Mouse (Mus musculus): ENCODE measurements around the gene Map3k11.

Map3k11 gene

DNA sequence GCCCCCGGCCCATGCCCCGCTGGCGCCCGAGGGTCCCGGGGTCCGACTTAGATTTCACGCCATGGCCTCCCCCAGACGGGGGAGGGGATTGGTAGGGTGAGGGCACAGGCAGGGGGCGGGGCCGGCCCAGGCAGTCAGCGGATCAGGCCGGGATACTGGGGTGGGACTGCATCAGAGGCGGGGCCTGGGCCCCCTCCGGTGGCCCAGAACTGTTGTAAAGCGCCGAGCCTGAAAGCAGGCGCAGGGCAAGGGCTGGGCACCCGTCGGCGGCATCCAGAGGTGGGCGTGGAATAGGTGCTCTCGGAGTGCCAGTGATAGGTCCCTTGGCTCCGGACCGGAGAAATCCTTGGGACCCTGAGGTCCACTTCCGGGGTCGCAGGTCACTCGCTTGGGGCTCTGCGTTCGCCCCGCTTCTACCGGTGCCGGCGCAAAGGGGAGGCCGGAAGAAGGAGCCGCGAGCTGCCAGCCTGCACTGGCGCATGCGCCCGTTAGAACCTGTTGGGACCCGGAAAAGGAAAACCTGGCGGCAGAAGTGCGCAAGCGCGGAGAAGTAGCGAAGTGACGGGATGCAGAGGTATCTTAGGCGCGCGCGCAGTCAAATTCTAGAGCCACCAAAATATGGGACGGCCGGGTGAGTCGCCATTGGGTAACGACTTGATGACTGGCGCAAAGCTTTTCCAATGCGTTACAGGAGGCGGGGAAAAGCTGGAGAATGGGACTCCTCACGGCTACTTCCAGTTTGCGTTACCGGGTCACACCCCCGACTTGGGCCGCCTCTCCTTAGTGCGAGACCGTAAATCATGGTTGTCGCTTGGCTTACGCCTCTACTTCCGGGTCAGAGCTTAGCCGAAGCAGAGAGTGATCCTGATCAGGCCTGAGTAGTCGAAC lies at the start of gene Map3k11, which contains the start of gene Pcnx3:
Map3k11 (plus strand) TSS at position 543 of the 888 bp plus-strand sequence.
Pcnx3 (minus strand) TSS at position 709 of the 888 bp plus-strand sequence.
- in situ Hi-C loops (cut with MboI, MseI): no loop called here

DNA sequence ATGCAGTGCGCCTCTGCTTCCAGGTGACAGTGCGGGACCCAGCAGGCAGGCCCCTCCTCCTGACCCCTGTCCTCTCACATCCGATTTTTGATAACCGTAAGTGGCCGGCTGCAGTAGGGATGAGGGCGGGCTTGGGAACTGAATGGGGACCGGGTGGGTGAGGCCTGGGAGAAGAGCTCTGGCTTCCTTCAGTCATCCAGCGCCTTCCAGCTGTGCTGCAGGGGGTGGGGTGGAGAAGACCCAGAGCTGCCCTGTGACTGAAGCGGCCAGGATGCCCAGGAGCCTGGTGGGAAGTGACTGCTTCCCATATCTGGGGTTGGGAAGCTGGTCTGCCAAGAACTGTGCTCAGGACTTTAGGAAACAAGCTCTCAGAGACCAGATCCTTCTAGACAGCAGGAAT lies 48.2 kb upstream of the Map3k11 start:
- in situ Hi-C loops (cut with MboI, MseI): loop anchor here (10.0 kb wide), 1 partner anchor 1314 kb away; no protein-coding TSS in a partner anchor

DNA sequence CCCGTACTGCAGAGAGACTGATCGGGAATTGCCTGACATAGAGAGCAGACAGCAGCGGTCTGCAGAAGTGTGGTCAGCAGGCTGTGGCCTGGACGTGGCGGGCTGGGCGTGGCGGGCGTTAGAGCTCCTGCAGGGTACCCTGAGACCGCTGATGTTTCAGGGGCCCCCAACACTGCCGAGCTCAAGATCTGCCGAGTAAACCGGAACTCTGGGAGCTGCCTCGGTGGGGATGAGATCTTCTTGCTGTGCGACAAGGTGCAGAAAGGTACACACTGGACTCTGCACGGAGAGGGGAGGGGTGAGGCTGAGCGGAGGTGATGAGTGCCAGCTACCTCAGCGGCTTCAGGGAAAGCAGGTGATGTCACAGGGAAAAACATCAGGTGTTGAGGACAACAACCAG lies 47.5 kb upstream of the Map3k11 start:
- in situ Hi-C loops (cut with MboI, MseI): loop anchor here (10.0 kb wide), 1 partner anchor 1314 kb away; no protein-coding TSS in a partner anchor

DNA sequence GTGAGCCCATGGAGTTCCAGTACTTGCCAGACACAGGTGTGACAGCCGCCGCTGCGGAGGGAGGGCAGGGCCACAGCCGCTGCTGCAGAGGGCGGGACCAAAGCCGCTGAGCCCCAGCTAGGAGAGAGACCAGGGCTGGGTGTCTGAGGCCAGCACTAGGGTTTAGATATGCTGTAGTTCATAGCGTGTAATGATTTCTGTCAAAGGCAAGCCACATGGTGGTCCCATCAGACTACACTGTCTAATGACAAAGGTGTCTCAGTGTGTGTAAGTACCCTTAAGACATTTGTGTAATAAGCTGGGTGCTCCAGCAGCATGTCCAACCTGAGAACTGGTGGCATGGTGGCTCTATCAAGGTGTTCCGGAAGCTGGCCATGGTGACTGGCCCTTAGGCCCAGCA lies 46.9 kb upstream of the Map3k11 start:
- in situ Hi-C loops (cut with MboI, MseI): loop anchor here (10.0 kb wide), 1 partner anchor 1313 kb away; no protein-coding TSS in a partner anchor

DNA sequence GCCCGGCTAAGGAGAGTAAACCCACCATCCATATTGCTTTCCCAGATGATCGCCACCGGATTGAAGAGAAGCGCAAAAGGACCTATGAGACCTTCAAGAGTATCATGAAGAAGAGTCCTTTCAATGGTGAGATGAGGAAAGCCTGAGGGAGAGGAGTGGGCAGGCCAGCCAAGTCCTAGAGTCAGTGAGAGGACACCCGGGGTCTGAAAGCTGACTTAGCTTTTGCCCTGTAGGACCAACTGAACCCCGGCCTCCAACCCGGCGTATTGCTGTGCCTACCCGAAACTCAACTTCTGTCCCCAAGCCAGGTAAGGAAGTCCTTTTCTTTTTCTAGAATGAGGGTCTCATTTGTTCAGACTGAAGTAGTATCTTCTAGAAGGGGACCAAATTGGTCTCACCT lies 43.3 kb upstream of the Map3k11 start:
- in situ Hi-C loops (cut with MboI, MseI): loop anchor here (10.0 kb wide), 1 partner anchor 1310 kb away; no protein-coding TSS in a partner anchor

DNA sequence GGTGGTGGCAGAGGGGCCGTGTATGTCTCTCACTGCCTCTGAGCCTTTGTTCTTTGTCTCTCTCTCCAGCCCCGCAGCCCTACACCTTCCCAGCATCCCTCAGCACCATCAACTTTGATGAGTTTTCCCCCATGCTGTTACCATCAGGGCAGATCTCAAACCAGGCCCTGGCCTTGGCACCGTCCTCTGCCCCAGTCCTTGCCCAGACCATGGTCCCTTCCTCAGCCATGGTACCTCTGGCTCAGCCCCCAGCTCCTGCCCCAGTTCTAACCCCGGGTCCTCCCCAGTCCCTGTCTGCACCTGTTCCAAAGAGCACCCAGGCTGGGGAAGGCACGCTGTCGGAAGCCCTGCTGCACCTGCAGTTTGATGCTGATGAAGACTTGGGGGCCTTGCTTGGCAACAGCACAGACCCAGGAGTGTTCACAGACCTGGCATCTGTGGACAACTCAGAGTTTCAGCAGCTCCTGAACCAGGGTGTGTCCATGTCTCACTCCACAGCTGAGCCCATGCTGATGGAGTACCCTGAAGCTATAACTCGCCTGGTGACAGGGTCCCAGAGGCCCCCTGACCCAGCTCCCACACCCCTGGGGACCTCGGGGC lies 41.7 kb upstream of the Map3k11 start:
- in situ Hi-C loops (cut with MboI, MseI): loop anchor here (10.0 kb wide), 1 partner anchor 1308 kb away; no protein-coding TSS in a partner anchor

DNA sequence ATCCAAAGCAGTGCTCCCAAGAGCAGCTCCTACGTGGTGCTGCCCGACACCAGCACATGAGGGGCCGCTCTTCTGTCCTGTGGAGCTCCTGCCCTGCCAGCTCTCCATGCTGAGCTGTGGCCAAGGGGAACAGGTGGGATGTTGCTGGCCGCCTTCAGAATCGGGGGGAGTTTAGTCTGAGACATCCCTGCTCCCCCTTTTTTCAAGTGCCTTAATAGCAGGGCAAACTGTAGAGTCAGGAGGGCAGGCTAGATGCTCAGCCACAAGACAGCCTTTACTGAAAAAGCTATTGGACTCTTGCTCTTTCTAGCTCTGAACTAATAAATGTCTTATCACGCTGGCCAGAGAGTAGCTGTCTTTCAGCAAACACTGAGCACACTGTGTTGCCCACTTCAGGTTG lies 40.8 kb upstream of the Map3k11 start:
- in situ Hi-C loops (cut with MboI, MseI): loop anchor here (10.0 kb wide), 1 partner anchor 1307 kb away; no protein-coding TSS in a partner anchor

DNA sequence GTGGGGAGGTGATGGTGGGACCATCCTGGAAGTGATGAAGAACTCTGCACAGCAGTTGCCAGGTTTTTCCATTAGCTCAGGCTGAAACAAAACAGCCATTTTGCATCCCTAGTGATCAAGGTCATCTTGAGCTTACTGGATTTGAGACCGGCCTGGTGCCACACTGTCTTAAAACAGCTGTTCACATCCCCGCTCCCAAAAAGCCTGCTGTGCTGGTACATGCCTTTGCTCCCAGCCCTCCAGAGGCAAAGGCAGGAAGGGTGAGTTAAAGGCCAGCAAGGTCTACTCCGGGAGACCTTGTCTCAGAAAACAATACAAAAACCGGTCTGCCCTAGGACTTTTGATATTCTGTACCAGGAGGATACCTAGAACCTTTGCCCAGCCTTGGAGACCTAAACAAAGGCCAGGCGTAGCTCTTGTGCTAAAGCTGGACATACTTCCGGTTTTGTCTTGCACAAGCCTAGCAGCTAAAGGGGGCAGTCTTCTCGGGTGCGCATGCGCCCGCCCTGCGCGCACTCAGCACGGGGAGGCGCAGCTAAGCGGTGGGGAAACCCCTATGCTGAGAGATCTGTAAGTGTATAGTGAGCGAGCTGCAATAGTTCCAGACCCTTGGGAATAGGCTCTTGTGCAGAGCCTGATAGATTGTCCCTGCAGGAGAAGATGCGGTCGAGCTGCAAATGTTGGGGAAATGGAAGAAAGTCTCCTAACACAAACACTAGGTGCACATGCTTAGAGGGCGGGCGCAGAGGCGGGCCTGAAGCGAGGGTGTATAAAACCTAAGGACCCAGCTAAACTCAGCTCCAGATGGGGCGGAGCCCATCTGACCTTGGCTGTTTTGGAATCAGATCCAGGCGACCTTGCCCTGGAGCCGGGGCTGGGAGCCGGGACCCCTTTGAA lies 39.9 kb upstream of the Map3k11 start:
- in situ Hi-C loops (cut with MboI, MseI): loop anchor here (10.0 kb wide), 1 partner anchor 1306 kb away; no protein-coding TSS in a partner anchor

DNA sequence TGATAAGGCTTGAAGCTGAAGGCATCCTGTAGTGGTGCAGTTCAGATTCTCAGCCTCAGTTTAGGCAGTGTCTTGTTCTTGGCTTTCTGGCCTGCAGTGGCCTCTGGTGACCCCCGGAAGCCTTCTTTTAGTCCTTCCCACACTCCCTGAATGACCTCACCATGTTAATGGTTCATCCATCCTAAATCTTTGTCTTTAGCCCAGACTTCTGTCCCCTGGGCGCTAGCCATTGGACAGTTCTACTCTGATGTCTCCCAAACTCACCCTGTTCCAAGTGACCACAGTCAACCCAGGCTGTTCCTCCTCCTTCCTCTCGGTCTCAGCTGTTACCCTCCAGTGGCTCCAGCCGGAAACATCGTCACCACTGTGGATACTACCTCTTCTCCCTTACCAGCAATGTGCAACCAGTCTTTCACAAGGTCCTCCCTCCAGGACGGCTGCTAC lies 39.2 kb upstream of the Map3k11 start:
- in situ Hi-C loops (cut with MboI, MseI): loop anchor here (10.0 kb wide), 1 partner anchor 1305 kb away; no protein-coding TSS in a partner anchor

DNA sequence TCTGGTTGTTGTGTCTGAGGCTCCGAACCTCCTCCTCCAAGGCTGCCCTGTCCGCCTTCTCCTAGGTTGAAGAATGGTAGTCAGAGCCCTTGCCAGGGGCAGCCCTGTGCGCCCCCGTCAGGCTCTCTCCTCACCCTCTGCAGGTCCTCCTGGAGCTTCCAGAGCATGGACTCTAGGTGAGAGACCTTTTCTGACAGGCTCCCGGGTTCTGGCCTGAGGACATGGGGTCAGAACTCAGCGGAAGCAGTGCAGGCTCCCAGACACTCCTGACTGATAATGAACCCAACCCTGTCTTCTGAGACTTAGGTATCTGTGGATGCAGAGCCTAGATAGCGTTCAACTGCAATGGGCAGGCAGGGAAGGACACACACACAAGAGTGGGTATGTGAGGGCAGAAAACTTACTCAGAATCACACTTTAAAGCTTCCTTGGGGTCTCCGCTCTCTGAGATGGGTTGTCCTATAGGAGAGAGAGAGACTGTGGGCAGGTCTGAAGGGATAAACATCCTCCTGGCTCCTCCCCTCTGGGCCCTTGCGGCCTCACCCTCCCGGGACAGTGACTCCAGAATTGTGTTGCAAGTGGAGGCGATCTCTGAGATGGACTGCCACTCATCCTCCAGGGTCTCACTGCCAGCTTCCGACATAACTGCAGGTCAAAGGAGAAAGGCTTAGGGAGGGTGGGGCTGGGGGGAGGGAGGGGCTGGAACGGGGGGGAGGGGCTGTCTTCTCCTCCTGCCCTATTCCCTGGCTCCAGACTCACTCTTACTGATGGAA lies 36.9 kb upstream of the Map3k11 start:
- in situ Hi-C loops (cut with MboI, MseI): no loop called here

DNA sequence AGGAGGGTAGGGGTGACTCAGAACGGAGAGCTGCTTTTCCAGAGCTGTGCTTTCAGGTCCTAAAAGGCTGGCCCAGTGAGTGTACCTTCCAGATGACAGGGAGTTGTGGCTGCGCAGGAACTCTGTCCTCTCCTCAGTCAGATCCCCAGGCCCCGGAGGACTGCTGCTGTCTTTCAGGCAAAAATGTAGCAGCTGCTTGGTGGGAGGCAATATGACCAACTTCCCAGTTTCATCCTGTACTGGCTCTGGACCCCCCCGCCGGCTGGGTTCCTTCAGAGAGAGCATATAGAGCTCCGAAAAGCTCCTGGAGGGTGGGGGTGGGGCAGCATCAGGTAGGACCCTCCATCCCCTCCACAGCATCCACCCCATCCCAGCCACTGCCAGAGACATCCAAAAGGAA lies 36.0 kb upstream of the Map3k11 start:
- in situ Hi-C loops (cut with MboI, MseI): no loop called here

DNA sequence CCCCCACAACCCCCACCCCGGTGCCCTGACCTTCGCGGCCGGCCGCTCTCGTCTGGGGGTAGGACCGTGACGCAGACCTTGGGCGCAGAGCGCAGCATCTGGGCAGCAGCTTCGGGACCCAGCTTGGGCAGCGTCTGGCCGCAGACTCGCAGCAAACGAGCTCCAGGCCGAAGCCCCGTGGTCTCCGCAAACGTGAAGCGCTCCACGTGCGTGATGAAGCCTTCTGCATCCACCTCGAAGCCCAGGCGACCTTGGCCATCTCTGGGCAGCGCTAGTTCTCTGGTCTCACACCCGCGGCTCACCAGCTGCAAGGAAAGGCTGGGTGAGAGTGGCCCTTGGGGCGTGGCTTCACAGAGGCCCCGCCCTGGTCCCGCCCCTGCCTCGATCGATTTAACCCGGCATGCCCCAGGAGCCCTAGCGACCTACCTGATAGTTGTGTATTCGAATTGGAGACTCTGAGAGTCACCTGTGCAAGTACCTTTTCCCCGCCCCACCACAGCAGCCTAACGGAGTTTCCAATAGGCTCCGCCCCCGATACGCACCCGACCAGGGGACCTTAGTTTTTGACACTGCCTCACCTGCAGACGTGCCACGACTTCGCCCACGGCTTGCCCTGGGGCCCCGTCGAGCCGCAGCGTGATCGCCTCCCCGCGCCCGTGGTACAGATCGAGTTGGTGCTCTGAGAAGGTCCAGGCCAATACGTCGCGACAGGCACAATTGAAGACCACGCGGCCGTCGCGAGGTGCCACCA lies 34.4 kb upstream of the Map3k11 start:
- in situ Hi-C loops (cut with MboI, MseI): no loop called here

DNA sequence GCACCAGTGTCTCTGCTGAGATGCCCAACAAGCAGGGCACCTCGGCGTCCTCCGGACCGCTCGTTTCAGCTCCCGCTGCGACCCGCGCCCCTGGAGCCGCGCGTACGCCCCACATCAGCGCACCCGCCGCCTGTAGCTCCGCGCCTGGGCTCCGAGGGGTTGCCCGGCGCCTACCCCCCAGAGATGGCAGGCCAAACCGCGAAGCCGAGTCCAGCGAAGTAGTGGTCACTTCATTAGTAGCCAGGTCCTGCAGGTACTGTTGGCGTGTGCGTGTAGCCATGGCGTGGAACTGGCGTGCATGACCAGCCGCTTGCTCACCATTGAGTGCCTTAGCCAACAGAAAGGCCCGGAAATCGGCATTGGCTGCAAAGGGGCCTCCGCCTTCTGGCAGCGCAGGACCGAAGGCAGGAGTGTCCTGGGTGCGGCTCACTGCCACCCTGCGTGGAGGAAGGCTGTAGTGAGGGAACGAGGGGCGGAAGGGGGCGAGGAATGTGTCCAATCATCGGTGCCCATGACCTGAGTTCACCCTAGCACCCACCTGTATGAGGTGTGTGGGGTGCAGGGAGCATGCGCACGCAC lies 33.7 kb upstream of the Map3k11 start:
- in situ Hi-C loops (cut with MboI, MseI): no loop called here

DNA sequence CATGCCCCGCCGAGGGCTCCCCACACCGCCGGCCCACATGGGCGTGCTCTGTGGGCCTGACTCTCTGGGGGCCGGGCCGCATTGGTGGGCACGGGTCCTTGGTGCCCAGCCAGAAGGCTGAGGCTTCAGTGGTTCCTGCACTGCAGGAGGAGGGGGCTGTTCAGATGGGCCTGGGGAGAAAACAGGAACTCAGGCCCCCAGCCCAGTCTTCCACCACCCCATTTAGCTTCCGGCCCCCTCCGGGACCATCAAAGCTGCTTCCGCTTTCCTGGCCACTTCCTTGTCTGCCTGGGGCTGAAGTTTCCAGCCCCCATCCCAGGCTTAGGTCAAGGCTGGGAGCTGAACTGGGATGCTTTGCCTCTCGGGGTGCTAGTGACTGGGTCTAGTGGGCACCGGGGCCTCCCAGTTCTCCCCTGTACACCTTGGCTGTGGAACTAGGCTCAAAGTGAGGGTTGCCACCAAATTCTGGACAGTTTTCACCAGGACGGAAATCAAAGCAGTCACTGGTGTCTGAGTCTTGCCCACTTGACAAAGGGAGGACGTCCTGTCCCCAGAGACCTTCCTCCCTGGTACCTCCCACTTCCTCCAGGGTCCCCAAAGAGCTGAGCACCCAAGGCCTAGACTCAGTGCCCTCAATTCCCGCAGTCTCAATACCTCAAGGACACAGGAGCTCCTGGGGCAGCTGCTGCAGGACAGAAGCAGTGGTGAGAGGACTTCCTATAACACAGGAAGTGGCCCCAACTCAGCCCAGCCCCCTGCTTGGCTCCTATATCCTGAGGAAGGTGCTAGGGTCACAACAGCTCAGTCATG lies 27.4 kb upstream of the Map3k11 start:
- in situ Hi-C loops (cut with MboI, MseI): loop anchor here (10.0 kb wide), 1 partner anchor 56 kb away; the partner anchor contains the start of gene Rnaseh2c

DNA sequence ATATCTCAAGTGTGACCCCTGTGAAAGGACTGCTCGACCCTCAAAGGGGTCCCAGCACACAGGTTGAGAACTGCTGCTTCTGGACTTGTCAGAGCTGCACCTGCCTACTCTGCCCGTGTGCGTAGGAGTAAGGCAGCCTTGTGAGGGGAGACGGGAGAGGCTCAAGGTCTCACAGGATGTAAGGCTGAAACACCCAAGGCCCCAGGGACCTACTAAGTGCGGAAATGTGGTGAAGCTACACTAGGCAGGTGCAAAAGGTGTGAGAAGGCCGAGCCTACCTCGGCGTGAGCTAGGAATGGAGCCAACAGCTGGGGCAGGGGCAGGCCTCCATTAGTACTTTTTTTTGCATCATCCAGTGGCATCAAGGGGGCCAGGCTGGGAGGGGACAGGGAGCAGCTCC lies 26.2 kb upstream of the Map3k11 start:
- in situ Hi-C loops (cut with MboI, MseI): loop anchor here (10.0 kb wide), 1 partner anchor 58 kb away; the partner anchor contains the start of gene Rnaseh2c

DNA sequence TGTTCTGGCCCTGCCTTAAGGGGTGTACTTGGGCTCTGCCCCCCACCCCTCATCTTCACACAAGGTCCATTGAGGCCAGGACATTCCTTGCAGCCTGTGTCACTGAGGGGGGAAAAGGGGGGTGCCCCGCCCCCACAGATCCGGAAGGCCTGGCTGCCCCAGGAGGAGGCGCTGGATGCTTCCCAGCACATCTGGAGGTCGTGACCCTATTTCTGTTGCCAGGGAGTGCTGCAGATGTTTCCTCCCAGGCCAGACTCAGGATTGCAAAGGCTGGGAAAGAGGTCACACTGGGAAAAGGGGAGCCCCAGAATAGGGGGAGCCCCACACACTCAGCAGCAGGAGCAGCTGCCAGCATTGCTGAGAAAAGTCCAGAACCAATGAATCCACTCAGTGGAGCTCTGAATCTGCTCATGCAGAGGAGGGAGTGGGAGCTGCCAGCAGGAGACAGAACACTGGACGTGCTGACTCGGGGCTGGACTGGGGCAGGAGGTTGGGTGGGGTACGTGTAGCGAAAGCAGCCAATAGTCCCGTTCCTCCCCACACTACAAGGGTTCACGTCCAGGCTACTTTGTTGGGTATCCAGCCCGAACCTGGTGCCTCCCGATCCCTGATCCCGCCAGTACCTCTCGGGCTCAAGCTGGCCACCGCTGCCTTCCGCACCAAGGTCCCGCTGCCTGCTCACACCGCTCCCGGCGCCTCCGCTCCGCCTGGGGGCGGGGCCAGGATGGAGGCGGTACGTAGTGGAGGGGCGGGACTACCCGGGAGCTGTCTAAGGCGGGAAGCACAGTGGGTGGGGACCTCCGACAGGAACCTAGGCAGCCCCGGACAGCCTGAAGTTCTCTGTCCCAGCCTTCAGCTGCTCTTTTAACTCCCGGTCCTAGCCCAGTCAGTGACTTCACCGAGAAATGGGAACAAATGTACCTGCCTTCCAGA lies 25.3 kb upstream of the Map3k11 start, which contains the start of gene Sipa1:
Sipa1 (minus strand) TSS at position 727 of the 933 bp plus-strand sequence.
- in situ Hi-C loops (cut with MboI, MseI): loop anchor here (10.0 kb wide), 1 partner anchor 58 kb away; the partner anchor contains the start of gene Rnaseh2c

Data from regulatory T cell (primary cell).